Mouse (Mus musculus): ENCODE measurements at regions not wholly inside any gene's neighbourhood (a gene's known extent, or its start where the extent isn't known, plus 50 kb on each side); places are given as distances from the start of the nearest gene placed in this dataset.

- TF ChIP-seq GATA1 (IDR thresholded peaks at IDR 0.05; ENCODE audit: borderline replicate concordance, low read length) (no peak), FLI1 (IDR thresholded peaks at IDR 0.05; ENCODE audit: low read length) (no peak)
Measured at GRCm38 (mm10) chr4:8962959-8963572, 724.2 kb upstream of the Car8 start.

All from megakaryocyte, embryonic 14.5 days (primary cell).